Mouse (Mus musculus): ENCODE results near the gene Gm19935.

DNA sequence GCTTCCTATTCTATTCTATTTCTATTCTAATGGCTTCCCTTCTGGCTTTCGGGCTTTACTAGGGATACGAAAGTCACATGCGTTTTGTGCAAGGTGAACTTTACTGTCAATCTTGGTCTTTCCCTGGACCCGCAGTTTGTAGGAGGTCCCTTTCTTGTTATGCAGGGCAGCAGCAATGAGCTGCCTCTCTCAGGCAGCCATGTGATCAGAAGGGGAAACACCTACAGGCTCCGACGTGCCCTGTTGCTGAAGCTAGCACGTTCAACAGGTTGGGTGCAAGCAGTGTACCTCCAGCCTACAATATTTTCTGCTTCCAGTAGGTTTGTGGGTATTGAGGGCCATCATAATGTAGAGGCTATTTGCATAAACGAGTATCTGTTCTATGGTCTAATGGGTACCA, 13.8 kb upstream of the Gm19935 start:
- TF ChIP-seq CTCF (IDR thresholded peaks at IDR 0.05; ENCODE audit: borderline replicate concordance, insufficient read depth, low read depth, low read length) (no peak), POLR2A (IDR thresholded peaks at IDR 0.05; ENCODE audit: borderline replicate concordance, insufficient read depth, low read length) (no peak)

All from cerebellum, adult 2 months (tissue).